Mouse (Mus musculus): ENCODE measurements around the gene Hpf1.

Gene Hpf1

GRCm38 (mm10) chr8:60900147-60900546, 9.9 kb downstream of the Hpf1 start:
- DNase-seq = no peak

DNA sequence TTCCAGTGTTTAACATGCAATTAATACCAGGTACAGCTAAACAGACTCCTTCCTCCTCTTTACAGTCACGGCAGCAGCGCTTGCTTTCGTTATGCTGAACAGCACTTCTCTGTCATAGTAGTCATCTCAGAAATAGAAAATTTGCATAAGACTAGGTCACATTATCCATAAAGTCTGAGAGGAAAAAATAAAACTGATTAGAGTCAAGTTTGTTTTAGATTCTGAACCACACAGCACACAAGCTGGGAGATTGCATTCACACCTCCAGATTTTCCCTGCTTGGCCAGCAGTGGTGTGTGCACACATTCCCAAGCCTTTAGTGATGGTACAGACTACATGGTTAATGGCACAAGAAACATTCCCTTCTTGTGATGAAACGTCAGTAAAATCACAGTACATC, 21.9 kb downstream of the Hpf1 start:
- DNase-seq = no peak

GRCm38 (mm10) chr8:60912554-60912953, 22.3 kb downstream of the Hpf1 start:
- no peak for DNase-seq

- DNase-seq = no peak
These were observed 28.9 kb downstream of the Hpf1 start for GRCm38 (mm10) chr8:60919069-60919468.

DNA sequence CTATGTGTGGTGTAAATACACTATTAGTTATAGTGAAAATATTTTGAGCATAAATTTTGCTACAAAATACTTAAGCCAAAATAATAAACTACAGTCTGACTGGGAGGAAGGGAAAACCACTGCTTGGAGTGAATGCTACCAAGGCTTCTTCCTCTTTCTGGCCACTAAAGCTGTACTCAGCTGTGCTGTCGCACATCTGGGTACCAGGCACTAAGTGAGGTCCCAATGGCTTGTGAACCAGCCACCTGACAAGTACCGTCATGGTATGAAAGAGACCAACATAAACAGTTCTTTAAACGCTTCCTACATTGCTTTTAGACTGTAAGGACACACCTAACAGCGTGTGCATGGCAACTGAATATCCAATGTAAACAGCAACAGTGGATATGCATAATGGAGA, 30.0 kb downstream of the Hpf1 start:
- DNase-seq = no peak

DNA sequence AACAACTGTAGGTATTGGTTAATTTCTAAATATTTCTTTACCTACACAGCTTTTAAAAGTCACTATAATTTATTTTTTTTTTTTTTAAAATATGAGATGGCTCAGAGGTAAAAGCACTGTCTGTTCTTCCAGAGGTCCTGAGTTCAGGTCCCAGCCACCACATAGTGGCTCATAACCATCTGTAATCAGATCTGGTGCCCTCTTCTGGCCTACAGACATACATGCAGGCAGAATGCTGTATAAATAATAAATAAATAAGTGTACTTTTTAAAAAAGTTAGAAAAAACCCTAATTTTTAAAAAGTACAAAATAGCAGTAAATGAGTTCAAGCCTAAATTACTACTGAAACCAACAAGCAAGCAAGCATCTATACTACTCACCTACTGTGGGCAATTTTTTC, 43.4 kb downstream of the Hpf1 start:
- no peak for DNase-seq

DNA sequence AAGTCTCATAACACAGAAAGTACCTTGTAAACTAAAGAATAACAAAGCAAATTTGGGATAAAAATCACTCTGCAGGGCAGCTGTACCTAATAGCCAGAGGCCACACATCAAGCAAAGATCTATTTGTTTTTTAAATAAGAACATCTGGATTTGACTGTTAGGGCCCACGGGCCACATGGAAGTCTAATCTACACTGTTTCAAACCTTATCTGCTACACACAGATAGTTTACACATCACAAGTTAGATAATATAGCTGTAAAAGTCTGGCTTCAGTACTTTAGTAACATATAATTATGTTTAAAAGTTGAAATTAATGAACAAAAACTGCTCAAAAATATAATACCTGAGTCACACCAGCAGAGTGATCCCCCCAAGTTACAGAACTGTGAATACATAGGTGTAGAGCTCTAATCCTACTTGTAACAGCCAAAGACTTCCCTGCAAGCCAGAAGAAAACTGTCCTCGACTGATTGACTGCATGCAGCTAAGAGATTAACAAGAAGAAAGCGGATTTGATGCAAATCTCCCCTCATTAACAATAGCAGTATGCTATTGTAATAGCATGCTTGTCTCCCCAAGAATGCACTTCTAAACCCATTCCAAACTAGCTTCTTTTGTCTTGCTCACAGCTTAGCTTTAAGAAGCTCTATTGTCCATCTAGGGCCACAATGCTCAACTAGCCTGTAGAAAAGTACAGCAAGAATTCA, 48.7 kb downstream of the Hpf1 start:
- no peak for DNase-seq

DNA sequence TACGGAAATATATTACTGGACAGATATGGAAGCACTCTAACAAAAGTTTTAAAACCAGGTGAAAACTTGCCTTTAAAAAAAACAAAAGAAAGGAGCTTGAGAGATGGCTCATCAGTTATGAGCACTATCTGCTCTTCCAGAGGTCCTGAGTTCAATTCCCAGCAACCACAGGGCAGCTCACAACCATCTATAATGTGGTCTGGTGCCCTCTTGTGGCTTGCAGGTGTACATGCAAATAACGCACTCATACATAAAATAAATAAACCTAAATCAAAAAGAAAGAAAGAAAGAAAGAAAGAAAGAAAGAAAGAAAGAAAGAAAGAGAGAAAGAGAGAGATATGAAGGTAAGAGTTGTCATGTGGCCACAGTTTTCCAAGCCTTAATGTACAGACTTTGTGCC, 52.6 kb downstream of the Hpf1 start:
- DNase-seq = no peak

GRCm38 (mm10) chr8:60947503-60947902, 57.3 kb downstream of the Hpf1 start:
- no peak for DNase-seq

GRCm38 (mm10) chr8:60949859-60950258, 59.6 kb downstream of the Hpf1 start:
- DNase-seq = no peak

GRCm38 (mm10) chr8:60951271-60951670, 61.1 kb downstream of the Hpf1 start:
- peak; percentile 45 for DNase-seq

DNA sequence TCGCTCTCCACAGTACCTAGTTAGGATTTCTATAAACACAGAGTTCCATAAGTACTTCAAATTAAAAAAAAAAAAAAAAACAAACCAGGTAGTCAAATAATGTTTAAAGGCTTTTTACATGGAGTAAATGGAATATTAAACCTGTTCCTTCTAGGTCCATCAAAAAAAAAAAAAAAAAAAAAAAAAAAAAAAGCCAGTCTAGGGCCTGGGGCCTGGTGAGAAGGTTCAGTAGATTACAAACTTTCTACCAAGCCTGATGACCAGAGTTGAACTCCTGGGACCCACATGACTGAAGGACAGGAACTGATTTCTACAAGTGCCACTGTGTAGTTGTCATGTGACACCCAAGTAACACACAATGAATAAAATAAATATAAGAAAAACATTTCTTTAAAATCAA, 61.5 kb downstream of the Hpf1 start:
- no peak for DNase-seq

GRCm38 (mm10) chr8:60952803-60953202, 62.6 kb downstream of the Hpf1 start:
- no peak for DNase-seq

GRCm38 (mm10) chr8:60954281-60955014, 64.2 kb downstream of the Hpf1 start:
- peak; percentile 77 for DNase-seq

- no peak for DNase-seq
These were observed 66.6 kb downstream of the Hpf1 start for GRCm38 (mm10) chr8:60956847-60957246.

Data from cerebellum, adult 8-10 months (tissue).